Mouse (Mus musculus): Measurements from ENCODE around the gene Ckm.

The Ckm gene

DNA sequence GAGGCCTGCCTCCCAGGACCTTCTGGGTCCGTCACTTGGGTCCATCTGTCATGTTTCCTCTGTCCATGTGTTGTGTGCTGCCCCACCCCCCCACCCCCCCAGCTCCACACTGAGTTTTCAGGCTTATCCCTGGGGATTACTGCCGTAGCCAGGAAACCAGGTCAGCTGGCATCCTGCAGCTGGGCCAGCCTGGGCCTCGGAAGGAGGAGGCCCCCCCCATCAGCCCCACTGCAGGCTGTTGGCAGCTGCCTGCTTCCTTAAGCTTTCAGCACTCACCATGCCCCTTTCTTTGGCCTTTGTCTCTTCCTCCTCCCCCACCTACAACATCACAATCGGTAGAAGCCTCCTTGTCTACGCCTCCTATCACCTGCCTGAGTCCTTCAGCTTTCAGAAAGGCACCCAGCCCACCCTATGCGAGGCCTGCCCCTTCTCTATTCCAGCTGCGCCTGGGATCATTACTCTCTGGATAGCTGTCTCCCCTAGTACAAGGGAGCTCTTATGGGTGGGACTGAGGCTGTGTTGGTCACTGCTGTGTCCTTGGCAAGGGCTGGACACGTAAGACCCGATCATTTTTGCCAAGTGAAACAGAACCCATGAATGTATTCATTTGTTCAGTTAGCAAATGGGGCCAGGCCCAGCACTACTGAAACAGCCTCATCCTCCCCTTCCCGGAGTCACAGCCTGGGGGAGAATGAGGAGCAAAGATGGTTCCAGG is 15.7 kb upstream of the Ckm start:
- DNase-seq (ENCODE audit: low spot score in 2 of 2), result no peak

DNA sequence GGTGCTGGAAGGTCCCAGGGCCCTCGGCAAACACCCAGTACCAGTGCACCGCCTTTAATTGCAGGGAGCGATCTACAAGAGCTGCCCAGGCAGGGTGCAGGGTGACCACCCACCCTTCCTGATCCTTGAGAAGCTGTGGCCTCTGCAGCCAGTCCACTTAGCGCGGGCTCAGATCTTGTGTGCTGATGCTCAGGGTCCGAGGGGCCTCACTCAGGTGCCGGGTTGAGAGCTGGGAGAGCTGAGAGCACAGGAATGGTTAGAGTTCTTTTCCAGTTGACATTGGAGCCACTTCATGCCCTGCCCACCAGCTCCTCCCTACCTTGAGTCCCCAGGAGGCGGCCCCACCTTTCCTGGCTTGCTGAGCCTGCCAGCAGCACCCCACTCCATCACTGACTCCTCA is 10.1 kb upstream of the Ckm start:
- DNase-seq (ENCODE audit: low spot score in 2 of 2), result no peak

- no peak for DNase-seq (ENCODE audit: low spot score in 2 of 2)
Observed at GRCm38 (mm10) chr7:19399496-19400280, 4.9 kb upstream of the Ckm start.

DNA sequence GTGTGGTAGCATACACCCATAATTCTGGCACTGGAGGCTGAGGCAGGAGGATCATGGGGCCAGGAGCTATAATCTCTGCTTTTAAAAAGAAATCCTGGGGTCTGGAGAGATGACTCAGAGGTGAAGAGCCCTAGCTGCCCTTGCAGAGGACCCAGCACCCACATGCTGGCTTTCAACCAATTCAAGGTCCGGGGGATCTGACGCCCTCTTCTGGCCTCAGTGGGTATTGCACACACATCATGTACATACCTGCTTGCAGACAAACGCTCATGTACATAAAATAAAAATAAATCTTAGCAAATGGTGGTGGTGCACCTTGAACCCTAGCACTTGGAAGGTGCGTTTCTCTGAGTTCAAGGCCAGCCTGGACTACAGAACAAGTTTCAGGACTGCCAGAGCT is 3.6 kb upstream of the Ckm start:
- DNase-seq (ENCODE audit: low spot score in 2 of 2), result no peak

- DNase-seq (ENCODE audit: low spot score in 2 of 2), result no peak
Observed at GRCm38 (mm10) chr7:19402535-19403112, 2.0 kb upstream of the Ckm start.

DNA sequence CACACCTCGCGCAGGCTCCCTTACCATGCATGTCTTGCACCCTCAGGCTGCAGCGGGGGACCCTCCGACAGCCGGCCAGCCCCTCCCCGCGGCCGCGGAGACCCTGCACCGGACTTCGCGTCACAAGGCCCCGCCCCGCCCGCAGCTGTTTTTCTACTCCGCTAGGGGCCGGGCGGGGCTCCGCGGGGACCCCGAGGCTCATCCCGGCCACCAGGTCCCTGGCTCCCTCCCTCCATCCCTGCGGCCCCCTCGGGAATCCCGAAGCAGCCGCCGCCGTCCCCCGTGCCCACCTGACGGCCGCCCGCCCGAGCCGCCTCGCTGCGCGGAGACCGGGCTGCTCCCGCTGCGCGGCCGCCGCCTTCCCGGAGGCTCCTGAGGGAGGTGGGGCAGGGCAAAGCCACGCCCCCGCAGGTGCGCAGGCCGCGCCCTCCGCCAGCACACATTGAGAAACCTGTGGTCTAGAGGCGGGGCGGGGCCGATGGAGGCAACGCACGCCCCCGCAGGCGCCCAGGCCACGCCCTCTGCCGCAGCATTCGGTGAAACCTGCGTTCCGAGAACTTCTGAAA is 762 bp upstream of the Ckm start, which contains the start of gene Klc3:
Klc3 (minus strand) TSS at position 374 of the 566 bp plus-strand sequence.
- no peak for DNase-seq (ENCODE audit: low spot score in 2 of 2)

DNA sequence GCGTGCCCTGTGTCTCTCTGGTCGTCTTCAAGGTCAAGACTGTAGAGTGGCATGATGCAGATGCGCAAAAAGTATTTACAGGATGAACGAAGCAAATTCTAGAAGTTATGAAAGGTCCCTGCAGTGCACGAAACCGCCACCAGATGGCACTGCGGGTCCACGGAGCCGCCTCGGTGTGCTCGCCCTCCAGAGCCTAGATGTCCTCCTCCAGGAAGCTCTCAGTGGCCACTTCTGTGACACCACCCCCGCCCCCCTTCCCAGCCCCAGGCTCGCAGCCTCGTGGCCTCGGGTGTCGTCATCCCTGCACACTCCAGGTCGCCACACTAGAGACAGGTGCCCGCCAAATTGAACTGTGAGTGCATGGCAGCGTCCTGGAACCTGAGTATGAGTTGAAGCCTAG is 841 bp downstream of the Ckm start:
- DNase-seq (ENCODE audit: low spot score in 2 of 2), result peak; percentile 78 to 89

- no peak for DNase-seq (ENCODE audit: low spot score in 2 of 2)
Observed at GRCm38 (mm10) chr7:19409753-19410152, 5.2 kb downstream of the Ckm start.

GRCm38 (mm10) chr7:19410766-19411344 is 6.3 kb downstream of the Ckm start:
- no peak for DNase-seq (ENCODE audit: low spot score in 2 of 2)

GRCm38 (mm10) chr7:19411783-19412182 is 7.2 kb downstream of the Ckm start:
- no peak for DNase-seq (ENCODE audit: low spot score in 2 of 2)

GRCm38 (mm10) chr7:19413525-19413924 is 8.9 kb downstream of the Ckm start:
- no peak for DNase-seq (ENCODE audit: low spot score in 2 of 2)

DNA sequence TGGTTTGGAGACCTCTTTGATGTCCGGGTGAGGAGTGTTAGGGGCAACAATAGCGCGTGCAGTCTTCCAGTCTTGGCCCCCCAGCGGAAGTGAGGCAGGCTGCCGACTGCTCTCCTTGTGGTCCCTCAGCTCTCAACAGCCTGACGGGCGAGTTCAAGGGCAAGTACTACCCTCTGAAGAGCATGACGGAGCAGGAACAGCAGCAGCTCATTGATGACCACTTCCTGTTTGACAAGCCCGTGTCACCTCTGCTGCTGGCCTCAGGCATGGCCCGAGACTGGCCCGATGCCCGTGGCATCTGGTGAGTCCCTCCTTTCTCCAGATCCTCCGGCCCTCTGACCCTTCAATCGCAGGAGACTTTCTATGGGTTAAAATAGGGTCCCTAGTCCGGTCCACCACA is 12.0 kb downstream of the Ckm start:
- no peak for DNase-seq (ENCODE audit: low spot score in 2 of 2)

GRCm38 (mm10) chr7:19420121-19420520 is 15.5 kb downstream of the Ckm start:
- DNase-seq (ENCODE audit: low spot score in 2 of 2), result no peak

DNA sequence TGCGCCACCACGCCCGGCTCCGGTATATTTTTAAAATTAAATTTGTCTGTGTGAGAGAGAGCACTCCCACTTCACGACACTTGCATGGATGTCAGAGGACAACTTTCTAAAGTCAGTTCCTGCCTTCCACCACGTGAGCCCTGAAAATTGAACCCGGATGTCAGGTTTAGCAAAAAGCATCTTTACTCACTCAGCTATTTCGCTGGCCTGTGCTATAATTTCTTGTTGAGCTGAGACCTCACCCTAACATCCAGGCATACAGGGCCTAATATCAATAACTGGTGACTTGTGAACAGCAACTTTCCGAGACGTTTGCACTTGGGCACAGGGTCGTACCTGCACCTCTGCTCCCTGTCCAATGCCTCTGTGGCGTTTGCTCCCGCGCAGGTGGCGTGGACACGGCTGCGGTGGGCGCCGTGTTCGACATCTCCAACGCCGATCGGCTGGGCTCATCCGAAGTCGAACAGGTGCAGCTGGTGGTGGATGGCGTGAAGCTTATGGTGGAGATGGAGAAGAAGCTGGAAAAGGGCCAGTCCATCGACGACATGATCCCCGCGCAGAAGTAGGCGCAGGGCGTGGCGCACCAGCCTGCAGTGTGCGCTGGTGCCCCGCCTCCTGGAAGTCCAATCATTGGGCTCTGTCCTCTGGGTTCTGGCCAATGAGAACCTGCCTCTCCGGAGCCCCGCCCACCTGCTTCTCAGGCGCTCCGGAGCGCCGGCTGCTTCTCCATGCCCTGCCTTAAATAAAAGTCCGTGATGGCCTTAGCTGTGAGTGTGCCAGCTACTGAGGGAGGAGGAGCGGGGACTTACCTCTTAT is 16.5 kb downstream of the Ckm start:
- DNase-seq (ENCODE audit: low spot score in 2 of 2), result peak; percentile 55 to 83

DNA sequence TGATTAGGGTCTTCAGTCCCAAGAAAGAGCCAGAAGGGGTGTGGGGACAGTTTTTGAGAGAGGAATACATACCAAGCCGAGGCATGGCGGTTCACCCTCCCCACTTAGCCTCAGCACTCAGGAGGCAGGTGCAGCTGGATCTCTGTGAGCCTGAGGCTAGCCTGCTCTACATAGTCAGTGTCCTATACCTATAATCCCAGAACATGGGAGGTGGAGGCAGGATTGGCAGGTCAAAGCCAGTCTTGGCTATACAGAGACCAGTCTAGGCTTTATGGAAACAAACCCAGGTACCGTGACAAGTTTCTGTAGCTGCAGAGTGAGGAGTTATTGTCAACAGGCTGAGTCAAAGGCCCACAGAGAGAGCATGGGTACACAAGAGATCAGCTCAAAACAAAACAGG is 18.5 kb downstream of the Ckm start:
- no peak for DNase-seq (ENCODE audit: low spot score in 2 of 2)

DNA sequence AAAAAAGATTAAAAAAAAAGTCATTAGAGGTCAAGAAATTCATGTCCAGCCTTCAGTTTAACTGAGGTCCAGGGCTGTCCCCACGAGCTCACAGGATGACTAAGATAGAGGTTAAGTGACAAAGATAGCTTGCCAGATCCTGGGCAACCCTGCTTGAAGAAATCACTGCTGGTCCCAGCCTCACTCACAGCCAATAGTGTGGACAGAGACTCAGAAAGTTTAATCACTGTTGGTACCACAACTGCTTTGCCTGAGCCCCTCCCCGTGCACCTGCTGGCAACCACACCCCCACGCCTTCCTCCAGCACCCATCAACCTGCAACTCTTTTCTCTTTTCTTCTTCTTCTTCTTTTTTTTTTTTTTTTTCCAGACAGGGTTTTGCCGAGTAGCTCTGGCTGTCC is 19.5 kb downstream of the Ckm start:
- DNase-seq (ENCODE audit: low spot score in 2 of 2), result no peak

- DNase-seq (ENCODE audit: low spot score in 2 of 2), result no peak
Observed at GRCm38 (mm10) chr7:19426349-19426748, 21.8 kb downstream of the Ckm start.

GRCm38 (mm10) chr7:19426888-19427287 is 22.3 kb downstream of the Ckm start:
- no peak for DNase-seq (ENCODE audit: low spot score in 2 of 2)

- DNase-seq (ENCODE audit: low spot score in 2 of 2), result no peak
Observed at GRCm38 (mm10) chr7:19427999-19428650, 23.5 kb downstream of the Ckm start.

DNA sequence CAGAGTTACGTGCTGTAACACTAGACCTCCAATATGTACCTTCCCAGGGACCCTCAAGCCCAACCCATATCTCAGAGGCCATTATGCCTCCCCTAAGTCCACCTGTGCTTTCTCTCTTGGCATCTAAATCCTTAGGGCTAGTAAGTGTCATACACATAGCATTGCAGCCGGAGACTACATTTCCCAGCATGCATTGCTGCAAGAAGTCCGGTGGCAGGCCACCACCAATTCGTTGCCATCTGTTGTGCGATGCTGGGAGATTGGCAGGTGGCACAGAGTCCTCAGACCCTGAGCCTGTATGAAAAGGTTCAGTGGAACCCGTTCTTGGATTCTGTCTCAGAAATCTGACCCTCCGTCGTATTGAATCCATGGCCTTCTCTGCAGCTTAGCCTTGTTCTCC is 25.1 kb downstream of the Ckm start:
- DNase-seq (ENCODE audit: low spot score in 2 of 2), result peak in 1 of 2 experiments; percentile 43

DNA sequence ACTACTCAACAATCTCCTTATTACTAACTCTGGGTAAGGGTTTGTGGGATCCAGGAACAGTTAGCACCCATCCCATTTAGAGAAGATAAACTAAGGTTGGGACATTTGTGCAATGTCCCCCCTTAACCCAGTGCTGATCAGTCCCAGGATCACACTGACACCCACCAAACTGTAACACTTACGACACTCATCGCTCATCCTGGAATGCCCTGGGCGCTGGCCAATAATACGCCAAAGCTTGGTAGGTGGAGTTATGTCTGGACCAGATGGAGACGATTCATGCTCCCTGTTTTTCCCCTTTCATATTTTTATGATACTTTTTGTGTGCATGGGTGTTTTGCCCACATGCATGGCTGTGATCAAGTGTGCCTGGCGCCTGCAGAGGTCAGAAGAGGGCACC is 25.8 kb downstream of the Ckm start:
- no peak for DNase-seq (ENCODE audit: low spot score in 2 of 2)
